ENCODE assay signal across 9 mouse cellular contexts in genomic region chr7:67562176-67562575, GRCm38 (mm10).
DNase-seq lines count a peak whose midpoint lies in the region; ATAC-seq lines count a peak whose summit lies in the region.
"Had no signal": no experiment of that assay in that cellular context is flagged by ENCODE, and none has a peak within 500 bp of the region (broad histone marks: within the 10 kb centered on the region; RNA-seq: fewer than 3 reads in every experiment).

No protein-coding gene starts in this region.

- H3K4me2 ChIP-seq in kidney, embryonic 16.5 days (replicated peaks; ENCODE audit: low read depth, low read length) = no peak overlapping the region
- peak overlapping the region; percentile 28 for H3K4me2 ChIP-seq in heart, embryonic 15.5 days
- 0 out of 2 replicates have a peak overlapping the region, but pooled peaks have one; percentile 20 for H3K4me2 ChIP-seq in lung, embryonic 16.5 days (ENCODE audit: low read depth, low read length)
- H3K4me2 ChIP-seq: intestine, embryonic 15.5 days had no signal

- peaks cover 4% of the 10 kb centered on the region; the same call in 1 of the 2 replicates for H3K4me1 ChIP-seq in kidney, embryonic 16.5 days (ENCODE audit: insufficient read depth, low read length)
- peaks cover 22% of the 10 kb centered on the region for H3K4me1 ChIP-seq in heart, embryonic 15.5 days (replicated peaks)
- peaks cover 3% of the 10 kb centered on the region; the same call in 1 of the 2 replicates for H3K4me1 ChIP-seq in lung, embryonic 16.5 days (replicated peaks; ENCODE audit: control insufficient read depth, insufficient read depth, low read length)
- H3K4me1 ChIP-seq: intestine, embryonic 15.5 days had no signal

- H3K27ac ChIP-seq in kidney, embryonic 16.5 days (ENCODE audit: low read length) = no peak overlapping the region
- peak overlapping the region; percentile 65 for H3K27ac ChIP-seq in heart, embryonic 15.5 days
- H3K27ac ChIP-seq in lung, embryonic 16.5 days (ENCODE audit: low read length) = no peak overlapping the region; the same call in 1 of the 2 replicates
- H3K27ac ChIP-seq: intestine, embryonic 15.5 days had no signal

- ATAC-seq in kidney, embryonic 16.5 days (ENCODE audit: low FRiP score, low TSS enrichment) = no peak
- no peak for ATAC-seq in heart, embryonic 15.5 days (replicated peaks; ENCODE audit: insufficient number of reproducible peaks, insufficient read depth, low FRiP score, low read depth)
- 0 out of 2 replicates have a peak, but pooled peaks have one; percentile 20 for ATAC-seq in lung, embryonic 16.5 days (ENCODE audit: low read depth)
- ATAC-seq in erythroid progenitor cell, adult 5-6 weeks (replicated peaks; ENCODE audit: low FRiP score, poor library complexity, severe bottlenecking) = no peak
- ATAC-seq: intestine, embryonic 15.5 days had no signal

- H3K9ac ChIP-seq in kidney, embryonic 16.5 days (replicated peaks; ENCODE audit: low read length) = no peak overlapping the region
- H3K9ac ChIP-seq in heart, embryonic 15.5 days = peak overlapping the region; percentile 38; the same call in 1 of the 2 replicates
- H3K9ac ChIP-seq in lung, embryonic 16.5 days (ENCODE audit: low read length) = no peak overlapping the region
- H3K9ac ChIP-seq: intestine, embryonic 15.5 days had no signal

- peak; percentile 70 for DNase-seq in kidney, adult 18-20 months
- DNase-seq in cerebellum, adult 9-10 months = peak; percentile 85
- no peak for DNase-seq in frontal cortex, postnatal 36 days (ENCODE audit: low spot score in 2 of 2)
- no peak for DNase-seq in urinary bladder, adult 2 months (ENCODE audit: low spot score)

- H3K36me3 ChIP-seq in kidney, embryonic 16.5 days (ENCODE audit: insufficient read depth, low read length) = no peaks in the 10 kb centered on the region
- H3K36me3 ChIP-seq in heart, embryonic 15.5 days = no peaks in the 10 kb centered on the region
- no peaks in the 10 kb centered on the region for H3K36me3 ChIP-seq in lung, embryonic 16.5 days (ENCODE audit: control insufficient read depth, insufficient read depth, low read length)
- H3K36me3 ChIP-seq: intestine, embryonic 15.5 days had no signal

- WGBS in kidney, embryonic 16.5 days = 57% methylated on average over 12 of the region's 12 CpGs
- 37% methylated on average over 12 of the region's 12 CpGs for WGBS in heart, embryonic 15.5 days
- WGBS in lung, embryonic 16.5 days = 55% methylated on average over 12 of the region's 12 CpGs

- H3K9me3 ChIP-seq in kidney, embryonic 16.5 days (ENCODE audit: low read length) = no peaks in the 10 kb centered on the region
- H3K9me3 ChIP-seq in heart, embryonic 15.5 days (replicated peaks) = no peaks in the 10 kb centered on the region
- H3K9me3 ChIP-seq in lung, embryonic 16.5 days (ENCODE audit: control insufficient read depth, low read length) = no peaks in the 10 kb centered on the region
- H3K9me3 ChIP-seq: intestine, embryonic 15.5 days had no signal

- H3K4me3 ChIP-seq in kidney, embryonic 16.5 days (ENCODE audit: low read length) = no peak overlapping the region
- no peak overlapping the region for H3K4me3 ChIP-seq in heart, embryonic 15.5 days
- H3K4me3 ChIP-seq in lung, embryonic 16.5 days (ENCODE audit: low read length) = no peak overlapping the region
- H3K4me3 ChIP-seq: intestine, embryonic 15.5 days had no signal

- H3K27me3 ChIP-seq in kidney, embryonic 16.5 days (ENCODE audit: insufficient read depth, low read length) = no peaks in the 10 kb centered on the region
- H3K27me3 ChIP-seq in heart, embryonic 15.5 days = no peaks in the 10 kb centered on the region
- no peaks in the 10 kb centered on the region for H3K27me3 ChIP-seq in lung, embryonic 16.5 days (ENCODE audit: control insufficient read depth, insufficient read depth, low read depth, low read length)
- H3K27me3 ChIP-seq: intestine, embryonic 15.5 days had no signal

Comparison
In these comparisons a context has a peak if more than half of its experiments do, and no peak if none do; other contexts are left out.
1. DNase-seq: peak in kidney, adult 18-20 months (single experiment) and cerebellum, adult 9-10 months (single experiment); none in frontal cortex, postnatal 36 days (0 of 2) and urinary bladder, adult 2 months (single experiment).